Mouse (Mus musculus) lung, embryonic 15.5 days (tissue): ENCODE data around the gene Prdm10. TPM values are rescaled to one million over a fixed set of nuclear protein-coding genes. Genes with fewer than 3 reads are reported as not detected.

Experiments
- ATAC-seq: fragments of 200-750 bp; cut with Nextera tagmentation; 2 replicates; pipeline ENCODE4 v1.8.0; 2017; ENCODE audit warnings: moderate number of reproducible peaks, borderline replicate concordance; ENCODE audit not compliant: low FRiP score, low TSS enrichment; ENCODE audit errors: extremely low read depth
- H3K27ac ChIP-seq: fragments of 300-500 bp; sonication (generic); 2 replicates; pipeline ENCODE4 v1.5.1; 2015; ENCODE audit warnings: moderate library complexity, mild to moderate bottlenecking, inconsistent platforms
- H3K27me3 ChIP-seq: fragments of 300-500 bp; sonication (generic); 2 replicates; pipeline ENCODE4 v1.6.1; 2015; ENCODE audit warnings: inconsistent platforms
- H3K36me3 ChIP-seq: fragments of 300-500 bp; sonication (generic); 2 replicates; pipeline ENCODE4 v1.6.1; 2015; ENCODE audit warnings: inconsistent platforms
- H3K4me1 ChIP-seq: fragments of 300-500 bp; sonication (generic); 2 replicates; pipeline ENCODE4 v1.6.1; 2015; ENCODE audit warnings: inconsistent platforms
- H3K4me2 ChIP-seq: fragments of 300-500 bp; sonication (generic); 2 replicates; pipeline ENCODE4 v1.6.1; 2015; ENCODE audit warnings: inconsistent platforms, mild to moderate bottlenecking, moderate library complexity
- H3K4me3 ChIP-seq: fragments of 300-500 bp; sonication (generic); 2 replicates; pipeline ENCODE4 v1.5.1; 2015; ENCODE audit warnings: mild to moderate bottlenecking, inconsistent platforms
- H3K9ac ChIP-seq: fragments of 300-500 bp; sonication (generic); 2 replicates; pipeline ENCODE4 v1.6.1; 2015; ENCODE audit warnings: inconsistent platforms
- H3K9me3 ChIP-seq: fragments of 300-500 bp; sonication (generic); 2 replicates; pipeline ENCODE4 v1.6.1; 2016; ENCODE audit warnings: inconsistent platforms
- WGBS: fragments of 180-500 bp; shearing (Covaris S2); methylation state at CpG from one replicate; pipeline ENCODE4 v1.1.7; 2015; 5-methylcytosine and 5-hydroxymethylcytosine counted together
- polyA plus RNA-seq: library from polyadenylated mRNA; unstranded; fragments of >200 nt; fragmentation: Nextera tagmentation; extraction: Ambion mirVana; gene quantifications from 2 replicates; pipeline ENCODE4 v1.2.1, GENCODE M21; 2015

The Prdm10 gene
- polyA plus RNA-seq, 1 experiment from 2014 or later: 4.6 TPM

DNA sequence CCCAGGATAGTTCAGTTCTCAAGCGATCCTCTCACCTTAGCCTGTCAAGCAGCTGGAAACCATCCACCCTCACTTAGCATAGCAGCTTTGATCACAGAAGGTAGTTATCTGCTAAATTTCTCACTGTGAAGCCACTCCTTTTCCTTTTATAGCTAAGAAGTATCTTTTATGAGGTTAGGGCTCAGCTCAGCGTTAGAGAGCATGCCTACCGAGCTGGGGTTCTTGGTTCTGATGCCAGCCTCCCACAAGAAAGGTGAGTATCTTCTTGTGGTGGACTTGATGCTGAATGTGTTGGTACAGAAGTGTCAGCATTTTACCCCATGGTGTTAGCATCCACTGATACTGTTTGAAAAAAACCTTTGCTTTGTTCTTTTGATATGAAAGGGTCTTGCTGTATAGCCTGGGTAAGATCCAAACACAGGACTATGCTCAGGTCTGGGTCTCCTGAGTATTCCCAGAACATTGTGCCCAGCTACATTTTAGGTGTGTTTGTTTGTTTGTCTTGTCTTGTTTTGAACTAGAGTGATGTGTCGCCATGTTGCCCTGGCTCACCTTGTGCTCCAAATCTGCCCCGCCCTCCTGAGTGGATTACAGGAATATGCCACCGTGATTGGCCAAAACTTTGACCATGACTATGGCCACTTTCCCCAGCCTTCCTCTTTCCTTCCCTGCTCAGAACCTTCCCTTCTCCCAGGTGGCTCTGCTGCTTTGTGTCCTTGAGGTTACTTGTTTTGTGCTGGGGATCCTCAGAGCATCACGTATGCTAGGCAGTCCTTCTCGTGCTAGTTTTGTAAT, 8.9 kb upstream of the Prdm10 start:
- Histone ChIP-seq H3K27ac (no peak overlapping the region), H3K36me3 (no peaks in the 10 kb centered on the region), H3K9ac (no peak overlapping the region), H3K27me3 (no peaks in the 10 kb centered on the region), H3K4me3 (no peak overlapping the region), H3K4me1 (peaks cover 9% of the 10 kb centered on the region; the same call in 1 of the 2 replicates), H3K9me3 (no peaks in the 10 kb centered on the region), H3K4me2 (no peak overlapping the region)
- no peak for ATAC-seq
- 68% methylated on average over 8 of the region's 8 CpGs for WGBS

DNA sequence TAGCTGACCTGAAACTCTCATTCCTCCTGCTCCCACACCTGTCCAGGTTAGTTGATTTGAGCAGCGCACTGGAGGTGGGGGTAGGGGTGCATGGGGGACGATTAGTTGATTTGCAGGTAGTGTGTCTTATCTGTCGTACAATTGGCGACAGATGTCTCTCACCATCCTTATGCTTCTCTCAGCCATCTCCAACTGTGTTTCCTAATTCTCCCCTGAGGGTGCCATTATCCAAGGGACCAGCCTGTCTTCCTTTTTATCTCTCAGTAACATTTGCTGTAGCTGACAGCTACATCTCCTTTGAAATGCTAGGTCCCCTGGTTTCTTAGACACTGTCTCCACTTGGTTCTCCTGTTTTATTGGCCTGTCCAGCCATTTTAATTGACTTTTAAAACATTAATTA, 8.2 kb upstream of the Prdm10 start:
- Histone ChIP-seq H3K9me3 (no peaks in the 10 kb centered on the region), H3K4me1 (0 out of 2 replicates have a peak, but pooled peaks cover 4% of the 10 kb centered on the region), H3K27me3 (no peaks in the 10 kb centered on the region), H3K27ac (no peak overlapping the region), H3K36me3 (no peaks in the 10 kb centered on the region), H3K4me2 (no peak overlapping the region), H3K4me3 (no peak overlapping the region), H3K9ac (no peak overlapping the region)
- no peak for ATAC-seq
- WGBS: 71% methylated on average over 4 of the region's 4 CpGs

DNA sequence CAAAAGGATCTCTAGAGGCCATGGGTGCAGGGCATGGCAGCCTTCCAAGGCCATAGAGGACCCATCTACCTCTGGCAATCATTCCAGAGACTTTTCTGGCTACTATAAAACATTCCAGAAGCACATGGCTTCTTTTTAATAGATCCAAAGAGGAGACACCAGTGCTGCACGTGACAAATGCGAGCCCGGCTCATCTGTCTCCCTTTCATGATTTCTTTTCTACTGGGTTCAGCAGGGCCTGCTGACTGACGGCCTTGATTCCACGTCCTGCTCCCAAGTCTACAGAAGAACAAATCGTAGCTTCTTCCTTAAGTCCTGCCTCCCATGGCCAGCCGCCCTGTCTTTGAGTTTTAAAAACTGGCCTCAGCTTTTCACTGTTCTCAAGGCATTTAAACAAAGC, 1.7 kb upstream of the Prdm10 start:
- no peak overlapping the region for H3K4me3 ChIP-seq
- ATAC-seq: no peak
- no peak overlapping the region for H3K9ac ChIP-seq
- H3K4me2 ChIP-seq: no peak overlapping the region
- WGBS: 73% methylated on average over 7 of the region's 7 CpGs
- no peaks in the 10 kb centered on the region for H3K27me3 ChIP-seq
- H3K9me3 ChIP-seq: no peaks in the 10 kb centered on the region
- peaks cover 27% of the 10 kb centered on the region for H3K4me1 ChIP-seq
- H3K36me3 ChIP-seq: no peaks in the 10 kb centered on the region
- H3K27ac ChIP-seq: peak overlapping the region; percentile 99

DNA sequence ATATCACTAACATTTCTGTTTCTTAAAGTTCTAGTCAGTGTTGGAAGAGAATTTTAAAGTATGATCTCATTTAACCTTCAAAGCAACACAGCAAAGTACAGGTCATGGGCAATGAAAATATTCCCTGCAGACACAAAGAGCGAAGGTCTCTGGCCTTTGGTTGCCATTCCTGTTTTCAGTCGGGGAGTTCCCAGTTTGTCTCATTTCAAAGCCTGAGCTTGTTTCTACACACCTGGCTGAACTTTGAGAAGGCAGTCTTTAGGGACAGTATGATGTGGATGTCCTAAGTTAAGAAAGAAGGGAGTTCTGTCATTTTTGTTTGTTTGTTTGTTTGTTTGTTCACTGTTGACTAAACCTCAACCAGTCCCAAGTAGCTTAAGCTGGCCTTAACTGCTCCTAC, 1.0 kb upstream of the Prdm10 start:
- Histone ChIP-seq H3K27ac (peak overlapping the region; percentile 99), H3K4me3 (peak overlapping the region; percentile 78), H3K27me3 (no peaks in the 10 kb centered on the region), H3K9me3 (no peaks in the 10 kb centered on the region), H3K9ac (peak overlapping the region; percentile 99), H3K4me2 (peak overlapping the region; percentile 71), H3K36me3 (no peaks in the 10 kb centered on the region), H3K4me1 (peaks cover 27% of the 10 kb centered on the region)
- ATAC-seq: no peak
- 51% methylated on average over 2 of the region's 2 CpGs for WGBS

DNA sequence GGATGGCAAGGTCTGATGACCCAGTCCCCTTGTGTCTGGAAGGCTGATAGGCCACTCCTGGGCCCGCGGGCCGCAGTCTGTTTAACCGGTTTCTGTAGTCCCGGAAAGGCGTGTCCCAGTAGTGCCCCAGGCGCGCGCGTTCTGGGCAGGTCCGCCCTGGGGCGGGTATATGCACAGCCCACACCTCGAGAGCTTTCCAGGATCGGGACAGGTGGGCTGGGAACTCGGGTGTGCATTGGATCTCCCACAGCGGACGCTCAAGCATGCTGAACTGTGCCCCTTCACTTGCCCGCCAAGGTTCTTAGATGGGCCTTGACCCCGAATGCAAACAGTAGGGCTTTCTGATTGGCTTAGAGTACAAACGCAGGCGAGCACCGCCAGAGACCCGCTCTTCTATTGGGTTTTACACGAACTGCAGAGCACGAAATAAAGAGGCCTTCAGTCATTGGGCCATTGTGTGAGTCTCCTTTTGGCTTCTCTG, 413 bp upstream of the Prdm10 start:
- peak overlapping the region; percentile 99 for H3K27ac ChIP-seq
- WGBS: under 1% methylated on average over 25 of the region's 25 CpGs
- no peaks in the 10 kb centered on the region for H3K27me3 ChIP-seq
- H3K4me2 ChIP-seq: peak overlapping the region; percentile 71
- H3K4me3 ChIP-seq: peak overlapping the region; percentile 78
- ATAC-seq: peak; percentile 81
- peak overlapping the region; percentile 99 for H3K9ac ChIP-seq
- no peaks in the 10 kb centered on the region for H3K9me3 ChIP-seq
- peaks cover 27% of the 10 kb centered on the region for H3K4me1 ChIP-seq
- H3K36me3 ChIP-seq: no peaks in the 10 kb centered on the region

DNA sequence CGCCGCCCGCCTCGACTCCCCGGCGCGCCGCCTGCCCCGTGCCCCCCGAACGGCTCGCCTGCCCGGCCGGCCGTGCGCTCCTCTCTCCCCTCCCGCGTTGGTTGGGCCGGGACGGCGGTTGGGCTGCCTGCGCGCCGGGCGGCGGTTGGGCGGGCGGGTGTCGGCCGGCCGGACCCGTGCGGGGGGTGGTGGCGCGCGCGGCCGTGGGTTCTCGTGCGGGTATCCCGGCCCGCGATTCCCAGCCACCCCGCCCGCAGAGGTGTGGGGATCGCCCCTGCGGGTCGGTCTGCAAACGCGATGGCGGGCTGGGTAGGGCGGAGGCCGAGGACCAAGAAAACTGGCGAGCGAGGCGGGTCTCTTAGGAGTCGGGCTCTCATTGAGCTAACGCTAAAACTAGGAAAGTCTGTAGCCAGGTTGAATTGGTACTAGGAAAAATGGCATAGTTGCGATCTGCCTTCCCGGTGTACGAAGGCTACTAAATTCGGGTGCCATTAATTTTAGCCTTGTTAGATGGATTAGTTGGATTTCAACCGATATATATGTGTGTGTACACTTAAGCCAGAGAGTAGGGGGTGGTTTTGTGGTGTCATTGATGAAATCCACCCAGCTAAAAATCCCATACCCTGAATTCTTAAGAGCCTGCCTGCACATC, 799 bp downstream of the Prdm10 start:
- H3K4me1 ChIP-seq: peaks cover 27% of the 10 kb centered on the region
- WGBS: under 1% methylated on average over 48 of the region's 63 CpGs

DNA sequence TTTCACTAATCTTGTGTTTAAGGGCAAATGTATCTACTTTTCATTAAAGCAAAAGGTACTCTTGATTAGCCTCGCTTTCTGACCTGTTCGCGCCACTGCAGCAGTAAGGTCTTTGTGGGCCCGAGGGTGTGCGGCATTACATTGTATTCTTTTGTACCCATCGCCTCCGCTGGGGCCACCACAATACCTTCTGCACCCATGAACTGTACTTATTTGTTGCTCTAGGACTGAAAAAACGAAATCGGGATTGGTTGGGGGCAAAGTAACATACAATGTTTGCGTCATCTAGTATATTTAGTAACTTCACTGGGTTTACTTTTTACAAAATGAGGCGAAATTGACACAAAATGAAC, 1.3 kb downstream of the Prdm10 start:
- no peak for ATAC-seq
- Histone ChIP-seq H3K9ac (peak overlapping the region; percentile 99), H3K27me3 (no peaks in the 10 kb centered on the region), H3K9me3 (no peaks in the 10 kb centered on the region), H3K27ac (peak overlapping the region; percentile 99), H3K4me2 (peak overlapping the region; percentile 54), H3K4me1 (peaks cover 27% of the 10 kb centered on the region), H3K4me3 (peak overlapping the region; percentile 78), H3K36me3 (no peaks in the 10 kb centered on the region)
- 2% methylated on average over 11 of the region's 11 CpGs for WGBS

More for the DNA sequence above, 799 bp downstream of the Prdm10 start:
- peak overlapping the region; percentile 54 for H3K4me2 ChIP-seq
- peak overlapping the region; percentile 78 for H3K4me3 ChIP-seq
- H3K27me3 ChIP-seq: no peaks in the 10 kb centered on the region
- no peaks in the 10 kb centered on the region for H3K9me3 ChIP-seq
- ATAC-seq: peak; percentile 81
- H3K36me3 ChIP-seq: no peaks in the 10 kb centered on the region
- H3K9ac ChIP-seq: peak overlapping the region; percentile 99
- H3K27ac ChIP-seq: peak overlapping the region; percentile 99

DNA sequence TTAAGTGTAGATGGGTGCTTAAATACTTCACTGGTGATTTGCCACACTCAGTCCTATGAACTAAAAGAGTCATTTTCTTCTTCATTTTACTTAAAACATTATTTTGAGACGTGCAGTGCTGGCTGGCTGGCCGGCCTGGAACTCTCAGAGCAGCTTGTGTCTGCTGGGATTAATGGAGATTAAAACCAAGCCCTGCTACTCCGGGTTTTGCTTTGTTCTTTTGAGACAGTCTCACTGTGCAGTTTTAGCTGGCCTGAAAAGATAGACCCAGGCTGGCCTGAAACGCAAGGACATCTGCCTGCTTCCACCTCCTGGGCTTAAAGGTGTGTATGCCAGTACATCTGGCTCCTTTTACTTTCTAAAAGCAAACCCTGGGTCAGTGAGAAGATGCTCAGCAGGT, 2.2 kb downstream of the Prdm10 start:
- ATAC-seq: no peak
- no peaks in the 10 kb centered on the region for H3K36me3 ChIP-seq
- peak overlapping the region; percentile 34; the same call in 1 of the 2 replicates for H3K27ac ChIP-seq
- H3K4me2 ChIP-seq: peak overlapping the region; percentile 54; the same call in 1 of the 2 replicates
- H3K9me3 ChIP-seq: no peaks in the 10 kb centered on the region
- WGBS: 43% methylated on average over 4 of the region's 4 CpGs
- H3K4me3 ChIP-seq: no peak overlapping the region
- H3K9ac ChIP-seq: 0 out of 2 replicates have a peak overlapping the region, but pooled peaks have one; percentile 8
- peaks cover 27% of the 10 kb centered on the region for H3K4me1 ChIP-seq
- H3K27me3 ChIP-seq: no peaks in the 10 kb centered on the region

DNA sequence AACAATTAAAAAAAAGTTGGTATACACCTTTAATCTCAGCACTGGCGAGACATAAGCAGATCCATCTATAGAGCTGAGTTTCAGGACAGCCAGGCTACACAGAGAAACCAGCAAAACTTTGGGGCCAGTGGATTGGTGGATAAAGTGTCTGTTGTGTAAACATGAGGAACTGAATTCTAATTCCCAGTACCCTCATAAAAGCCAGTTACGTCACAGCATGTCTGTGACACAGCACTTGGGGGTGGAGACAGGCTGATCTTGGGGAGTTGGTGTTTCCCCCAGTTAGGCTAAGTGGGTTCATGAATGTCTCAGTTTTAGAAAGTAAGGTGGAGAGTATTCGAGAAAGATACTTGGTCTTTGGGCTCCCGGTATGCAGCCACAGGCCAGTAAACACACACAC, 2.7 kb downstream of the Prdm10 start:
- H3K9ac ChIP-seq: no peak overlapping the region

DNA sequence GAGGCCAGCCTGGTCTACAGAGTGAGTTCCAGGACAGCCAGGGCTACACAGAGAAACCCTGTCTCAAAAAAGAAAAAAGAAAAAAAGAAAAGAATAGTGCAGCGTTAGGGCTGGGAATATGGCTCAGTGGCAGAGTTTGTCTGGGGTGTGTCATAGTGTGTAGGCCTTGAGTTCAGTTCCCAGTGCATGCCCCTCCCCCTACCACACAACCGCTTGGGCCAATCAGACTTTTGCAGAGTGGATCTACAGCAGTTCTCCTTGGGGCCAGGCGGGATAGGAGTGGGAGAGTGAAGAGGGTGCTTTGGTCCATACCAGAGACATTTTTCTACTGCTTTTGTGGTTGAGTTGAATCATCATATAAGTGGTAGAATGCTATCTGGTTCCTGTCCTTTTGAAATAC, 3.6 kb downstream of the Prdm10 start:
- Histone ChIP-seq H3K9ac (no peak overlapping the region), H3K36me3 (no peaks in the 10 kb centered on the region), H3K4me1 (peaks cover 20% of the 10 kb centered on the region), H3K27ac (no peak overlapping the region), H3K4me3 (no peak overlapping the region), H3K9me3 (no peaks in the 10 kb centered on the region), H3K4me2 (no peak overlapping the region), H3K27me3 (no peaks in the 10 kb centered on the region)
- ATAC-seq: no peak
- WGBS: 78% methylated on average over 3 of the region's 3 CpGs

More for the DNA sequence above, 2.7 kb downstream of the Prdm10 start:
- no peaks in the 10 kb centered on the region for H3K9me3 ChIP-seq
- peaks cover 26% of the 10 kb centered on the region for H3K4me1 ChIP-seq
- no peak overlapping the region for H3K4me3 ChIP-seq
- no peak for ATAC-seq
- no peaks in the 10 kb centered on the region for H3K27me3 ChIP-seq
- no peak overlapping the region for H3K4me2 ChIP-seq
- H3K27ac ChIP-seq: 0 out of 2 replicates have a peak overlapping the region, but pooled peaks have one; percentile 34
- 87% methylated on average over 4 of the region's 4 CpGs for WGBS
- H3K36me3 ChIP-seq: no peaks in the 10 kb centered on the region

DNA sequence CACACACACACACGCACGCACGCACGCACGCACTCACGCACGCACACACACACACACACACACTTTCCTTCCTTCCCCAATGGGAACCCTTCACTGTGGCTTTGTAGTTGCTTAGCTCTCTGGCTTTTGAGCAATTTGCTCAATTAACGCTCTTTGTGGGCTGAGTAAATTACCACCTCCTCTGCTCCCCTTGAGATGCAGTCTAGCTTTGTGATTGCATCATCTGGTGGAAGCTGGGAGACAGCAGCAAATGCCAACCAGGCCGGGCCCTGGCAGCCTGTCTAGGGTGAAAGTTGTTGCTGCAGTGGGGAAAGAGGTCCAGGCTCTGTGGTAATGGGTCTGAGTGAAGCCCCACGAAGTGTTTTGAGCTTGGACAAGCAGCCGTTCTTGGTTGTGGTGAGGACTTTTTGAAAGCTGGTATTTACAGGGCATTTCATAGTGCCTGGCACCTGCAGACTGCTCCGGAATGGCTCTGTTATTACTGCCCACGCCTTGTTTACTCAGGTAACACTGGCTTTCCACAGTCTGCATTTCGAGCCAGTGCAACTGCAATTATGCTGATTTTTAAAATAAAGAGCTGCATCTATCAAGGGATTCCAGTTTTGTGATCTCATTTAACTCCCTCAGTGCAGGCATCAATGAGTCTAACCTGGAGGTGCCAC, 10.0 kb downstream of the Prdm10 start:
- 74% methylated on average over 14 of the region's 14 CpGs for WGBS

More for the DNA sequence above, 10.0 kb downstream of the Prdm10 start:
- no peaks in the 10 kb centered on the region for H3K27me3 ChIP-seq
- peak overlapping the region; percentile 46; the same call in 1 of the 2 replicates for H3K27ac ChIP-seq
- no peaks in the 10 kb centered on the region for H3K9me3 ChIP-seq
- H3K36me3 ChIP-seq: no peaks in the 10 kb centered on the region
- H3K4me1 ChIP-seq: peaks cover 7% of the 10 kb centered on the region; the same call in 1 of the 2 replicates
- no peak overlapping the region for H3K4me2 ChIP-seq
- no peak overlapping the region for H3K9ac ChIP-seq
- no peak overlapping the region for H3K4me3 ChIP-seq
- ATAC-seq: no peak
